18 mouse cellular contexts compared by ENCODE assay signal in genomic region chr19:28818286-28818685, GRCm38 (mm10). TPM values are rescaled to one million over a fixed set of nuclear protein-coding genes. Genes with fewer than 3 reads are reported as not detected.
A peak's percentile ranks its signal among the peaks of the same experiment; 100 is the strongest.
DNase-seq lines count a peak whose midpoint lies in the region; ATAC-seq and TF ChIP-seq lines count a peak whose summit lies in the region.
"Had no signal": no experiment of that assay in that cellular context is flagged by ENCODE, and none has a peak within 500 bp of the region (broad histone marks: within the 10 kb centered on the region; RNA-seq: fewer than 3 reads in every experiment).

No protein-coding gene starts in this region.

- H3K9me3 ChIP-seq in lung, embryonic 14.5 days (ENCODE audit: low read depth, low read length) = no peaks in the 10 kb centered on the region
- H3K9me3 ChIP-seq: embryonic facial prominence, embryonic 12.5 days; forebrain, embryonic 10.5 days; midbrain, embryonic 10.5 days; stomach, embryonic 15.5 days had no signal

- ATAC-seq in lung, embryonic 14.5 days (ENCODE audit: insufficient read depth) = no peak
- ATAC-seq: activated CD4-positive, CD25-positive, alpha-beta regulatory T cell, adult 4 months; intestine, embryonic 16.5 days had no signal

- no peak for TF ChIP-seq CTCF in lung, embryonic 14.5 days (IDR thresholded peaks at IDR 0.05; ENCODE audit: low read depth)

- H3K4me1 ChIP-seq in lung, embryonic 14.5 days (ENCODE audit: insufficient read depth) = no peaks in the 10 kb centered on the region
- H3K4me1 ChIP-seq: embryonic facial prominence, embryonic 12.5 days; forebrain, embryonic 10.5 days; midbrain, embryonic 10.5 days; stomach, embryonic 15.5 days had no signal

- no peak overlapping the region for H3K27ac ChIP-seq in lung, embryonic 14.5 days (ENCODE audit: low read depth)
- H3K27ac ChIP-seq: embryonic facial prominence, embryonic 12.5 days; forebrain, embryonic 10.5 days; left cerebral cortex, adult 2 months; midbrain, embryonic 10.5 days; stomach, embryonic 15.5 days had no signal

- H3K36me3 ChIP-seq in lung, embryonic 14.5 days (ENCODE audit: insufficient read depth) = no peaks in the 10 kb centered on the region
- H3K36me3 ChIP-seq: embryonic facial prominence, embryonic 12.5 days; forebrain, embryonic 10.5 days; midbrain, embryonic 10.5 days; stomach, embryonic 15.5 days had no signal

- DNase-seq in adrenal gland, postnatal 14 days = peak; percentile 28
- DNase-seq in adrenal gland, postnatal 4 days (ENCODE audit: low spot score in 2 of 2) = no peak
- peak; percentile 87 for DNase-seq in lung, embryonic 14.5 days
- no peak for DNase-seq in lung, postnatal 4 days
- DNase-seq in embryo, embryonic 10.5 days (ENCODE audit: low spot score) = peak; percentile 58
- peak; percentile 9 for DNase-seq in mesoderm, embryonic 11.5 days (ENCODE audit: low read depth, low spot score)
- no peak for DNase-seq in gastrocnemius, adult 18-20 months (ENCODE audit: low spot score)
- DNase-seq in right cerebral cortex, postnatal 25 days = no peak
- DNase-seq: cerebellum, adult 2 months; thymus, postnatal 36 days had no signal

- H3K4me2 ChIP-seq in lung, embryonic 14.5 days = no peak overlapping the region
- H3K4me2 ChIP-seq: embryonic facial prominence, embryonic 12.5 days; liver, embryonic 11.5 days; stomach, embryonic 15.5 days had no signal

- H3K9ac ChIP-seq in lung, embryonic 14.5 days = no peak overlapping the region
- H3K9ac ChIP-seq: embryonic facial prominence, embryonic 12.5 days; stomach, embryonic 15.5 days had no signal

- H3K27me3 ChIP-seq in lung, embryonic 14.5 days (ENCODE audit: insufficient read depth, low read length) = no peaks in the 10 kb centered on the region
- H3K27me3 ChIP-seq: embryonic facial prominence, embryonic 12.5 days; stomach, embryonic 15.5 days had no signal

- WGBS in lung, embryonic 14.5 days = 72% methylated on average over 4 of the region's 4 CpGs

- H3K4me3 ChIP-seq in lung, embryonic 14.5 days (ENCODE audit: low read depth, low read length) = no peak overlapping the region
- H3K4me3 ChIP-seq: embryonic facial prominence, embryonic 12.5 days; forebrain, embryonic 10.5 days; left cerebral cortex, adult 2 months; midbrain, embryonic 10.5 days; stomach, embryonic 15.5 days had no signal

RNA-seq across cellular contexts. Expression of gene Slc1a1, which starts 16.6 kb away (rescaled TPM):
- total RNA-seq in adrenal gland, postnatal 14 days (2021) = 1.4 and 1.6 TPM in 2 replicates
- 1 to 10 TPM in 1 of 2 experiments, under 1 TPM in 1; 0.90 to 5.9 TPM for total RNA-seq in adrenal gland, postnatal 4 days (2021)
- 3.5 and 3.8 TPM in 2 replicates for polyA plus RNA-seq in lung, embryonic 14.5 days (2014; fragmentation: Nextera tagmentation; extraction: Ambion mirVana)
- 1 to 10 TPM; 3.1 to 3.6 TPM for total RNA-seq in gastrocnemius, adult 18-20 months (2021)
- polyA plus RNA-seq: activated CD4-positive, CD25-positive, alpha-beta regulatory T cell, adult 4 months had no signal

Comparison
In these comparisons a context has a peak if more than half of its experiments do, and no peak if none do; other contexts are left out.
1. DNase-seq: peak in adrenal gland, postnatal 14 days (single experiment), lung, embryonic 14.5 days (single experiment), embryo, embryonic 10.5 days (single experiment) and mesoderm, embryonic 11.5 days (single experiment); none in adrenal gland, postnatal 4 days (0 of 2), lung, postnatal 4 days (0 of 2), gastrocnemius, adult 18-20 months (single experiment) and right cerebral cortex, postnatal 25 days (single experiment).